9 mouse cellular contexts compared by ENCODE assay signal in genomic region chr15:82271201-82271600, GRCm38 (mm10). TPM values are rescaled to one million over a fixed set of nuclear protein-coding genes. Genes with fewer than 3 reads are reported as not detected.
DNase-seq lines count a peak whose midpoint lies in the region; ATAC-seq lines count a peak whose summit lies in the region.
"Had no signal": no experiment of that assay in that cellular context is flagged by ENCODE, and none has a peak within 500 bp of the region (broad histone marks: within the 10 kb centered on the region; RNA-seq: fewer than 3 reads in every experiment).

No protein-coding gene starts in this region.

- ATAC-seq in midbrain, embryonic 12.5 days (ENCODE audit: low FRiP score, low read depth): no peak

- intact Hi-C loops in heart, postnatal 10 days (cut with DNase I): loop anchor here (5.0 kb wide), 1 partner anchor 81 kb away; the partner anchor contains the start of gene Ndufa6

- no peak overlapping the region for H3K4me3 ChIP-seq in midbrain, embryonic 12.5 days
- H3K4me3 ChIP-seq: limb, embryonic 12.5 days had no signal

- H3K4me1 ChIP-seq in midbrain, embryonic 12.5 days: peaks cover 41% of the 10 kb centered on the region

- 3% methylated on average over 5 of the region's 5 CpGs for WGBS in midbrain, embryonic 12.5 days

- H3K9ac ChIP-seq in midbrain, embryonic 12.5 days (replicated peaks): no peak overlapping the region
- H3K9ac ChIP-seq: limb, embryonic 12.5 days had no signal

- no peak overlapping the region for H3K4me2 ChIP-seq in midbrain, embryonic 12.5 days (replicated peaks)
- H3K4me2 ChIP-seq: limb, embryonic 12.5 days had no signal

- no peaks in the 10 kb centered on the region for H3K36me3 ChIP-seq in midbrain, embryonic 12.5 days
- H3K36me3 ChIP-seq in splenic B cell, adult 2 months (ENCODE audit: control insufficient read depth, insufficient read depth, low read length, poor library complexity, severe bottlenecking): no peaks in the 10 kb centered on the region
- H3K36me3 ChIP-seq: limb, embryonic 12.5 days had no signal

- DNase-seq in gastrocnemius, adult 18-20 months (ENCODE audit: low spot score): peak; percentile 37
- DNase-seq in gastrocnemius, postnatal 25 days: no peak
- DNase-seq in adrenal gland, adult 2 months: peak; percentile 68
- DNase-seq in embryo, embryonic 10 days (ENCODE audit: low spot score): peak; percentile 95
- peak; percentile 59 to 81 for DNase-seq in heart, postnatal 10 days
- DNase-seq in layer of hippocampus, postnatal 25 days (ENCODE audit: extremely low spot score in 1 of 2, low spot score in 1 of 2): peak; percentile 69 to 87
- DNase-seq in splenic B cell, adult 2 months (ENCODE audit: low read depth, low spot score): peak; percentile 77

- H3K27ac ChIP-seq in midbrain, embryonic 12.5 days (replicated peaks): 0 out of 2 replicates have a peak overlapping the region, but pooled peaks have one; percentile 46
- H3K27ac ChIP-seq: limb, embryonic 12.5 days had no signal

- peaks cover 33% of the 10 kb centered on the region for H3K27me3 ChIP-seq in midbrain, embryonic 12.5 days
- H3K27me3 ChIP-seq in splenic B cell, adult 2 months (ENCODE audit: control insufficient read depth, insufficient read depth, low read length, poor library complexity, severe bottlenecking): no peaks in the 10 kb centered on the region

- no peaks in the 10 kb centered on the region for H3K9me3 ChIP-seq in midbrain, embryonic 12.5 days
- H3K9me3 ChIP-seq: limb, embryonic 12.5 days had no signal

RNA-seq across cellular contexts. Expression of gene Sept3, which starts 3.5 kb away (rescaled TPM):
- total RNA-seq in gastrocnemius, adult 18-20 months (2021): under 1 TPM; 0.32 to 0.55 TPM
- under 1 TPM; 0.54 to 1.00 TPM for total RNA-seq in gastrocnemius, postnatal 25 days (2021)
- 1 to 10 TPM; 2.9 to 4.7 TPM for total RNA-seq in adrenal gland, adult 2 months (2021)
- 2.1 and 2.9 TPM in 2 replicates for polyA plus RNA-seq in adrenal gland, adult 2 months (2012; rRNA removed)
- total RNA-seq in heart, postnatal 10 days (2021): 1 to 10 TPM in 1 of 2 experiments, under 1 TPM in 1; 0.57 to 1.4 TPM
- 100 to 1,000 TPM; 617 to 679 TPM for total RNA-seq in layer of hippocampus, postnatal 25 days (2021)
- polyA plus RNA-seq in midbrain, embryonic 12.5 days (2016; fragmentation: Nextera tagmentation; extraction: Ambion mirVana): 237 and 291 TPM in 2 replicates

RNA-seq across cellular contexts. Expression of gene 1500009C09Rik, which starts 19.0 kb away (rescaled TPM):
- total RNA-seq in gastrocnemius, adult 18-20 months (2021): not detected
- total RNA-seq in gastrocnemius, postnatal 25 days (2021): not detected
- under 1 TPM; 0.31 to 0.32 TPM for total RNA-seq in adrenal gland, adult 2 months (2021)
- polyA plus RNA-seq in adrenal gland, adult 2 months (2012; rRNA removed): 0.23 and 0.26 TPM in 2 replicates
- not detected for total RNA-seq in heart, postnatal 10 days (2021)
- 100 to 1,000 TPM in 1 of 2 experiments, 10 to 100 TPM in 1; 98.3 to 111 TPM for total RNA-seq in layer of hippocampus, postnatal 25 days (2021)
- 2.6 and 3.3 TPM in 2 replicates for polyA plus RNA-seq in midbrain, embryonic 12.5 days (2016; fragmentation: Nextera tagmentation; extraction: Ambion mirVana)
- polyA plus RNA-seq: limb, embryonic 12.5 days had no signal

RNA-seq across cellular contexts. Expression of gene Cenpm, which starts 26.7 kb away (rescaled TPM):
- not detected for total RNA-seq in gastrocnemius, adult 18-20 months (2021)
- under 1 TPM in 1 of 2 experiments, not detected in 1; 0.75 TPM for total RNA-seq in gastrocnemius, postnatal 25 days (2021)
- total RNA-seq in adrenal gland, adult 2 months (2021): 1 to 10 TPM in 1 of 2 experiments, under 1 TPM in 1; 0.93 to 1.9 TPM
- polyA plus RNA-seq in adrenal gland, adult 2 months (2012; rRNA removed): 11.0 and 11.1 TPM in 2 replicates
- 1 to 10 TPM; 6.6 to 7.8 TPM for total RNA-seq in heart, postnatal 10 days (2021)
- total RNA-seq in layer of hippocampus, postnatal 25 days (2021): 1 to 10 TPM; 2.2 to 2.4 TPM
- 60.1 and 61.9 TPM in 2 replicates for polyA plus RNA-seq in midbrain, embryonic 12.5 days (2016; fragmentation: Nextera tagmentation; extraction: Ambion mirVana)

RNA-seq across cellular contexts. Expression of gene Wbp2nl, which starts 27.6 kb away (rescaled TPM):
- total RNA-seq in gastrocnemius, adult 18-20 months (2021): not detected
- not detected for total RNA-seq in gastrocnemius, postnatal 25 days (2021)
- total RNA-seq in adrenal gland, adult 2 months (2021): not detected
- polyA plus RNA-seq in adrenal gland, adult 2 months (2012; rRNA removed): not detected in 2 replicates
- total RNA-seq in heart, postnatal 10 days (2021): not detected
- total RNA-seq in layer of hippocampus, postnatal 25 days (2021): not detected
- 0.13 TPM in 1 of 2 replicates, not detected in the other for polyA plus RNA-seq in midbrain, embryonic 12.5 days (2016; fragmentation: Nextera tagmentation; extraction: Ambion mirVana)
- polyA plus RNA-seq: limb, embryonic 12.5 days had no signal

RNA-seq across cellular contexts. Expression of gene Tnfrsf13c, which starts 47.0 kb away (rescaled TPM):
- not detected for total RNA-seq in gastrocnemius, adult 18-20 months (2021)
- total RNA-seq in gastrocnemius, postnatal 25 days (2021): not detected
- not detected for total RNA-seq in adrenal gland, adult 2 months (2021)
- 0.08 and 0.15 TPM in 2 replicates for polyA plus RNA-seq in adrenal gland, adult 2 months (2012; rRNA removed)
- under 1 TPM; 0.27 to 0.69 TPM for total RNA-seq in heart, postnatal 10 days (2021)
- total RNA-seq in layer of hippocampus, postnatal 25 days (2021): under 1 TPM in 1 of 2 experiments, not detected in 1; 0.22 TPM
- polyA plus RNA-seq in midbrain, embryonic 12.5 days (2016; fragmentation: Nextera tagmentation; extraction: Ambion mirVana): 0.37 TPM in 1 of 2 replicates, not detected in the other
- polyA plus RNA-seq: limb, embryonic 12.5 days had no signal

Comparison
In these comparisons a context has a peak if more than half of its experiments do, and no peak if none do; other contexts are left out.
1. RNA of gene Sept3, which starts 3.5 kb away (total RNA-seq): 617 to 679 TPM in layer of hippocampus, postnatal 25 days; 2.9 to 4.7 TPM in adrenal gland, adult 2 months, 0.57 to 1.4 TPM in heart, postnatal 10 days, 0.54 to 1.00 TPM in gastrocnemius, postnatal 25 days and 0.32 to 0.55 TPM in gastrocnemius, adult 18-20 months; every median in the first group is over 100 times any median in the second.
2. RNA of gene 1500009C09Rik, which starts 19.0 kb away (total RNA-seq): 98.3 to 111 TPM in layer of hippocampus, postnatal 25 days; 0.31 to 0.32 TPM in adrenal gland, adult 2 months, not detected in gastrocnemius, adult 18-20 months, not detected in gastrocnemius, postnatal 25 days and not detected in heart, postnatal 10 days; every median in the first group is over 10 times any median in the second.